In genomic region chr1:177441492-177442195, GRCm38 (mm10) we compare ENCODE assay signal across 8 mouse cellular contexts. TPM values are rescaled to one million over a fixed set of nuclear protein-coding genes. Genes with fewer than 3 reads are reported as not detected.
DNase-seq lines count a peak whose midpoint lies in the region; ATAC-seq and TF ChIP-seq lines count a peak whose summit lies in the region.

No protein-coding gene starts in this region.

- peaks cover 3% of the 10 kb centered on the region; the same call in 1 of the 2 replicates for H3K4me1 ChIP-seq in bone marrow, adult 2 months (ENCODE audit: control insufficient read depth, insufficient read depth, low read length)
- peaks cover 27% of the 10 kb centered on the region for H3K4me1 ChIP-seq in embryonic facial prominence, embryonic 15.5 days
- peaks cover 20% of the 10 kb centered on the region; the same call in 1 of the 2 replicates for H3K4me1 ChIP-seq in kidney, embryonic 14.5 days (ENCODE audit: control insufficient read depth, insufficient read depth, low read length)
- H3K4me1 ChIP-seq in limb, embryonic 15.5 days = peaks cover 28% of the 10 kb centered on the region

- peak; percentile 58; the same call in 1 of the 2 replicates for TF ChIP-seq POLR2A in bone marrow, adult 2 months (IDR thresholded peaks at IDR 0.05; ENCODE audit: borderline replicate concordance, control insufficient read depth, low read depth, low read length)

- peak overlapping the region; percentile 81 for H3K4me2 ChIP-seq in embryonic facial prominence, embryonic 15.5 days (replicated peaks)
- H3K4me2 ChIP-seq in kidney, embryonic 14.5 days (replicated peaks; ENCODE audit: low read depth, low read length) = peak overlapping the region; percentile 55
- peak overlapping the region; percentile 83 for H3K4me2 ChIP-seq in limb, embryonic 15.5 days

- H3K4me3 ChIP-seq in bone marrow, adult 2 months (replicated peaks; ENCODE audit: control insufficient read depth, low read depth, low read length) = peak overlapping the region; percentile 84
- H3K4me3 ChIP-seq in embryonic facial prominence, embryonic 15.5 days (replicated peaks) = peak overlapping the region; percentile 92
- peak overlapping the region; percentile 74 for H3K4me3 ChIP-seq in kidney, embryonic 14.5 days (ENCODE audit: low read length)
- H3K4me3 ChIP-seq in limb, embryonic 15.5 days = peak overlapping the region; percentile 87

- peak overlapping the region; percentile 98 for H3K27ac ChIP-seq in bone marrow, adult 2 months (ENCODE audit: control insufficient read depth, insufficient read depth, low read depth, low read length, poor library complexity)
- H3K27ac ChIP-seq in embryonic facial prominence, embryonic 15.5 days (replicated peaks) = peak overlapping the region; percentile 92
- peak overlapping the region; percentile 91 for H3K27ac ChIP-seq in kidney, embryonic 14.5 days (ENCODE audit: low read depth, low read length)
- H3K27ac ChIP-seq in limb, embryonic 15.5 days = peak overlapping the region; percentile 90

- H3K9me3 ChIP-seq in embryonic facial prominence, embryonic 15.5 days (replicated peaks) = no peaks in the 10 kb centered on the region
- H3K9me3 ChIP-seq in kidney, embryonic 14.5 days (ENCODE audit: control insufficient read depth, low read length) = no peaks in the 10 kb centered on the region
- no peaks in the 10 kb centered on the region for H3K9me3 ChIP-seq in limb, embryonic 15.5 days

- ATAC-seq in embryonic facial prominence, embryonic 15.5 days (ENCODE audit: insufficient number of reproducible peaks, low FRiP score, low TSS enrichment, low read depth) = peak; percentile 99
- ATAC-seq in kidney, embryonic 14.5 days (ENCODE audit: low FRiP score, low TSS enrichment) = peak; percentile 99
- peak; percentile 100 for ATAC-seq in limb, embryonic 15.5 days (ENCODE audit: insufficient number of reproducible peaks, low FRiP score, low TSS enrichment, low read depth)

- H3K36me3 ChIP-seq in embryonic facial prominence, embryonic 15.5 days = no peaks in the 10 kb centered on the region
- H3K36me3 ChIP-seq in kidney, embryonic 14.5 days (ENCODE audit: control insufficient read depth, insufficient read depth, low read length) = no peaks in the 10 kb centered on the region
- H3K36me3 ChIP-seq in limb, embryonic 15.5 days = no peaks in the 10 kb centered on the region

- H3K9ac ChIP-seq in embryonic facial prominence, embryonic 15.5 days = peak overlapping the region; percentile 60
- peak overlapping the region; percentile 73 for H3K9ac ChIP-seq in kidney, embryonic 14.5 days (ENCODE audit: low read depth, low read length)
- H3K9ac ChIP-seq in limb, embryonic 15.5 days = peak overlapping the region; percentile 52

- DNase-seq in 416B (ENCODE audit: low read depth) = peak; percentile 97
- DNase-seq in heart, adult 9 months (ENCODE audit: low spot score in 2 of 2) = peak; percentile 98
- peak; percentile 94 to 98 for DNase-seq in monocyte, adult 2 months (ENCODE audit: low read depth in 1 of 2, low spot score in 2 of 2)
- DNase-seq in spleen, postnatal 36 days (ENCODE audit: low spot score in 2 of 2) = peak; percentile 98 to 99

- under 1% methylated on average over 86 of the region's 87 CpGs for WGBS in bone marrow, adult 2 months
- WGBS in embryonic facial prominence, embryonic 15.5 days = under 1% methylated on average over 87 of the region's 87 CpGs
- WGBS in kidney, embryonic 14.5 days = under 1% methylated on average over 63 of the region's 87 CpGs
- under 1% methylated on average over 86 of the region's 87 CpGs for WGBS in limb, embryonic 15.5 days

- no peak for TF ChIP-seq CTCF in bone marrow, adult 2 months (IDR thresholded peaks at IDR 0.05; ENCODE audit: control insufficient read depth, insufficient read depth, low read length)

- no peaks in the 10 kb centered on the region for H3K27me3 ChIP-seq in embryonic facial prominence, embryonic 15.5 days
- H3K27me3 ChIP-seq in kidney, embryonic 14.5 days (ENCODE audit: control insufficient read depth, insufficient read depth, low read length) = no peaks in the 10 kb centered on the region
- no peaks in the 10 kb centered on the region for H3K27me3 ChIP-seq in limb, embryonic 15.5 days

RNA-seq across cellular contexts. Expression of gene Zbtb18, which starts 0.5 kb away (rescaled TPM):
- 14.3 and 17.9 TPM in 2 replicates for polyA plus RNA-seq in bone marrow, adult 2 months (2011; ENCODE audit: insufficient read depth, insufficient read length, low replicate concordance, missing spikeins)
- 2.5 and 4.9 TPM in 2 replicates for polyA plus RNA-seq in embryonic facial prominence, embryonic 15.5 days (2015; fragmentation: Nextera tagmentation; extraction: Ambion mirVana)
- polyA plus RNA-seq in kidney, embryonic 14.5 days (2014; fragmentation: Nextera tagmentation; extraction: Ambion mirVana) = 3.4 and 4.8 TPM in 2 replicates
- 1.8 and 3.5 TPM in 2 replicates for polyA plus RNA-seq in limb, embryonic 15.5 days (2015; fragmentation: Nextera tagmentation; extraction: Ambion mirVana)

Comparison
In these comparisons a context has a peak if more than half of its experiments do, and no peak if none do; other contexts are left out.
1. Peak in every context shown above with its lines: DNase-seq, ATAC-seq, H3K4me3 ChIP-seq and H3K27ac ChIP-seq.